Mouse (Mus musculus) heart, postnatal 14 days (tissue): ENCODE results near the gene Phc1. TPM values are rescaled to one million over a fixed set of nuclear protein-coding genes. Genes with fewer than 3 reads are reported as not detected.
A peak's percentile ranks its signal among the peaks of the same experiment; 100 is the strongest.

Source experiments
- DNase-seq, 2 experiments: peaks; one replicate each; pipeline ENCODE4 v3.0.0; 2021 to 2022
- intact Hi-C: fragments of 180-260 bp; cut with DNase I; formaldehyde crosslinking; loops from one replicate; pipeline ENCODE4 v1.15.1; 2025
- total RNA-seq, 2 experiments: library from RNA; stranded (reverse); gene quantifications; 2 replicates each; pipeline ENCODE4 v1.2.3; 2021

Phc1 gene
- total RNA-seq, 2 experiments from 2014 or later, result 15.4 to 15.9 TPM

- intact Hi-C loops, result loop anchor here (2.0 to 5.0 kb wide), 2 partner anchors 29 to 53 kb away; no protein-coding TSS in a partner anchor
- peak; percentile 88 to 93 for DNase-seq
Measured at GRCm38 (mm10) chr6:122339648-122340341, 566 bp downstream of the Phc1 start.

GRCm38 (mm10) chr6:122339047-122339647, 1.2 kb downstream of the Phc1 start:
- DNase-seq, result peak in 1 of 2 experiments; percentile 56
- intact Hi-C loops, result loop anchor here (2.0 kb wide), 1 partner anchor 28 kb away; no protein-coding TSS in a partner anchor

GRCm38 (mm10) chr6:122337546-122337945, 2.8 kb downstream of the Phc1 start:
- DNase-seq, result peak in 1 of 2 experiments; percentile 21
- intact Hi-C loops, result no loop called here

GRCm38 (mm10) chr6:122334786-122335340, 5.5 kb downstream of the Phc1 start:
- DNase-seq, result no peak
- intact Hi-C loops, result no loop called here

GRCm38 (mm10) chr6:122333081-122333612, 7.2 kb downstream of the Phc1 start:
- intact Hi-C loops, result no loop called here
- DNase-seq, result no peak

GRCm38 (mm10) chr6:122325361-122325975, 14.9 kb downstream of the Phc1 start:
- DNase-seq, result no peak

GRCm38 (mm10) chr6:122318726-122319125, 21.6 kb downstream of the Phc1 start:
- no peak for DNase-seq
- intact Hi-C loops, result no loop called here

More at GRCm38 (mm10) chr6:122325361-122325975, 14.9 kb downstream of the Phc1 start:
- intact Hi-C loops, result no loop called here

- intact Hi-C loops, result loop anchor here (2.0 to 5.0 kb wide), 2 partner anchors 28 to 82 kb away; no protein-coding TSS in a partner anchor
- DNase-seq, result no peak
Measured at GRCm38 (mm10) chr6:122310187-122310820, 30.1 kb downstream of the Phc1 start.

GRCm38 (mm10) chr6:122309446-122309960, 30.9 kb downstream of the Phc1 start:
- intact Hi-C loops, result loop anchor here (5.0 kb wide), 1 partner anchor 1037 kb away; no protein-coding TSS in a partner anchor
- DNase-seq, result no peak

GRCm38 (mm10) chr6:122308505-122309393, 31.6 kb downstream of the Phc1 start, which contains the start of gene M6pr:
Gene M6pr, plus strand, starts transcription at chr6:122308720.
- intact Hi-C loops, result loop anchor here (5.0 kb wide), 1 partner anchor 1036 kb away; no protein-coding TSS in a partner anchor
- peak; percentile 89 to 90 for DNase-seq

GRCm38 (mm10) chr6:122308136-122308504, 32.2 kb downstream of the Phc1 start:
- intact Hi-C loops, result loop anchor here (5.0 kb wide), 1 partner anchor 1036 kb away; no protein-coding TSS in a partner anchor
- no peak for DNase-seq

- intact Hi-C loops, result loop anchor here (5.0 kb wide), 1 partner anchor 1034 kb away; no protein-coding TSS in a partner anchor
- no peak for DNase-seq
Measured at GRCm38 (mm10) chr6:122306707-122307106, 33.7 kb downstream of the Phc1 start.

GRCm38 (mm10) chr6:122304790-122305555, 35.4 kb downstream of the Phc1 start:
- DNase-seq, result no peak
- intact Hi-C loops, result loop anchor here (2.0 to 5.0 kb wide), 4 partner anchors 46 to 1033 kb away; no protein-coding TSS in a partner anchor

GRCm38 (mm10) chr6:122304355-122304754, 36.0 kb downstream of the Phc1 start:
- intact Hi-C loops, result loop anchor here (2.0 to 5.0 kb wide), 3 partner anchors 46 to 747 kb away; no protein-coding TSS in a partner anchor
- peak; percentile 76 to 86 for DNase-seq

- intact Hi-C loops, result loop anchor here (5.0 kb wide), 2 partner anchors 506 to 746 kb away; no protein-coding TSS in a partner anchor
Measured at GRCm38 (mm10) chr6:122303526-122303925, 36.8 kb downstream of the Phc1 start.

GRCm38 (mm10) chr6:122302661-122303060, 37.7 kb downstream of the Phc1 start:
- intact Hi-C loops, result loop anchor here (5.0 kb wide), 2 partner anchors 505 to 745 kb away; no protein-coding TSS in a partner anchor
- no peak for DNase-seq

More at GRCm38 (mm10) chr6:122303526-122303925, 36.8 kb downstream of the Phc1 start:
- DNase-seq, result no peak

GRCm38 (mm10) chr6:122302121-122302520, 38.2 kb downstream of the Phc1 start:
- DNase-seq, result no peak
- intact Hi-C loops, result loop anchor here (5.0 kb wide), 2 partner anchors 505 to 745 kb away; no protein-coding TSS in a partner anchor
